Mouse (Mus musculus): Measurements from ENCODE around the gene Atp5j2. TPM values are rescaled to one million over a fixed set of nuclear protein-coding genes. Genes with fewer than 3 reads are reported as not detected.

Gene Atp5j2
- 228 TPM for polyA plus RNA-seq (2014; fragmentation: Illumina TruSeq; extraction: RNeasy Lipid Tissue Mini Kit (QIAGEN cat#74804); ENCODE audit: low read depth, low replicate concordance)

GRCm38 (mm10) chr5:145191962-145192361, at the start of gene Atp5j2:
Atp5j2 (minus strand) TSS chr5:145192062.

DNA sequence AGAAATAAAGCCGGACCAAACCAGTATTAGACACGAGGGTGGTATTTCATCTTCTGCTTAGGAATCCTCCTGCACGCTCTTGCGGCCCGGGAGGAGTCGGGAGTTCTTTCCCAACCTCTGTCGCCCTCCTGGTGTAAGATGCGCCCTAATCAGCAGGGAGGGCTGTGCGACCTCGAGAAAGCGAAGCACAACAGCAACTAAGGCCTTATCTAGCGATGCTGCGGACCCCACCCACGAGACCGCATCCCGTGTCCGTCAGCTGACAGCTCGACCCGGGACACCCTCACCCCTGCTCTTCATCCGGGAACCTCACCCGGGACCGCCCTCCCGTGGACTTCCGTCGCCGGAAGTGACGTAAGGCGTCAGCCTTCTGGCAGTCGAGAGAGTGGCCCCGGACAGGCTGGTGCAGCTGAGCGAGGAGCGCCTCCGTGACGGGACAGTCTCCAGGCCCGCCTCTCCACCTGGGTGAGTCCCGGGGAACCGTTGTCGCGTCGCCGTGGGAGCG, 39.6 kb upstream of the Atp5j2 start, which contains the start of gene Zfp655:
Gene Zfp655, plus strand, starts transcription at position 349 of the 505 bp plus-strand sequence.

GRCm38 (mm10) chr5:145203936-145204691, 12.3 kb upstream of the Atp5j2 start, which contains the start of gene Zkscan5:
Zkscan5 (plus strand) TSS chr5:145204562.

DNA sequence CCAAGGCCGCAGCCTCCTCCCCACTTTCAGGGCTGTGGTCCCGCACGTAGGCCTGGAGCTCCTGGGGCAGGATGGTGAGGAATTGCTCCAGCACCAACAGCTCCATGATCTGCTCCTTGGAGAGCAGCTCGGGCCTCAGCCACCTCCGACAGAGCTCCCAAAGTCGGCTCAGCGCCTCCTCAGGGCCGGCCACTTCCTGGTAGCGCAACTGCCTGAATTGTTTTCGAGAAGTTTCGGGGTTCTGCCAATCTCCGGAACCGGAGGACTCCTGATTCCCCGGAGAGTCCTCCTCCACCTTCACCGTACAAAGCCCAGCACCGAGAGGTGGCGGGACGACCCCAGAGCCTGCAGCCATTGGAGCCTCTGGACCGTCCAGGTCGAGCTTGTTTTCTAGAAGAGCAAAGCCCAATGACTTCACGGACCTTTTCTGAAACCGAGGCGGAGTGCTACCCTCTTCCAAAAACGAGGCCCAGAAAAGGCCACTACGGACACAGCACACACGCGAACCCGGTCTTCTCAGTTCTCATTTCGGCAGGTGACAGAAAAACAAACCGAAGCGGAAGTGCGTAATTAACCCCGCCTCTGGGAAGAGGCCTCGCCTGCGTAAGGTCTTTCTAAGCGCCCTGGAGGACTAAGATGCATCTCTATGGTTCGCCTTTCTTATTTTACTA, 9.6 kb upstream of the Atp5j2 start, which contains the start of gene Zkscan14:
Gene Zkscan14, minus strand, starts transcription at position 548 of the 671 bp plus-strand sequence.

DNA sequence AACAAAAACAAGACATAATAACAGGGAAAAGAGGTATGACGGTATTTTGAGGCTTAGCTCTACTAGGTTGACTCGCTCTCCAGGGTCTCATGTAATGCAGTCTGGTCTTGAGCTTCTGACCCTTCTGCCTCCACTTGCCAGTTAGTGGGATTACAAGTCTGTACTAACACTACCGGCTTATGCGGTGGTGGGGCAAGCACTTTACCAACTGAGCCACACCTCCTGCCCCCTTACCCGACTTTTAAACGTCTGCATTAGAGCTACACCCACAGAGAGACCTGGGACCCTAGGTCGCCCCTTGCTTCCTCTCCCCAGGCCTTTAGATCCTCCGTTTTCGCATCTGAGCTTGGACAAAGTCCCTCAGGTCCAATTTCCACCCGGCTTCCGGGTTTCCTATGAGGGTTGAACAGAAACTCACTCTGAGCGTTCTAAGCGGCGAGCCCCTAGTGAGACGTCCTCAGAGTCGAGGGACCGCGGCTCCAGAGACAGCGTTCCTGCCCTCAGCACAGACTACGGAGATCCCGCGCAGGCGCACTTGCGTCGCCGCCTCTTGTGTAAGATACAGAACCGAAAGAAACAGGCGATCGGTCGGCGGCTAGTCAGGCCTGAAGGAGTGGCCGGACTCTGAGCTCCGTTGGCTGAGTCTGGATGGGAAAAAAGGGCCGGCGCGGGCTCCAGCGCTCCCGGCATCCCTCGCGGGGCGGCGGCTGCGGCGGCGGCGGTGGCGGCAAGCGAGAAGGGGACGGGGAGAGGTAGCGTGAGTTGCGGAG, 25.1 kb downstream of the Atp5j2 start, which contains the start of the genes Ptcd1 and Cpsf4:
Gene Ptcd1, minus strand, starts transcription at position 573 of the 770 bp plus-strand sequence.
Gene Cpsf4, plus strand, starts transcription at position 678 of the 770 bp plus-strand sequence.

DNA sequence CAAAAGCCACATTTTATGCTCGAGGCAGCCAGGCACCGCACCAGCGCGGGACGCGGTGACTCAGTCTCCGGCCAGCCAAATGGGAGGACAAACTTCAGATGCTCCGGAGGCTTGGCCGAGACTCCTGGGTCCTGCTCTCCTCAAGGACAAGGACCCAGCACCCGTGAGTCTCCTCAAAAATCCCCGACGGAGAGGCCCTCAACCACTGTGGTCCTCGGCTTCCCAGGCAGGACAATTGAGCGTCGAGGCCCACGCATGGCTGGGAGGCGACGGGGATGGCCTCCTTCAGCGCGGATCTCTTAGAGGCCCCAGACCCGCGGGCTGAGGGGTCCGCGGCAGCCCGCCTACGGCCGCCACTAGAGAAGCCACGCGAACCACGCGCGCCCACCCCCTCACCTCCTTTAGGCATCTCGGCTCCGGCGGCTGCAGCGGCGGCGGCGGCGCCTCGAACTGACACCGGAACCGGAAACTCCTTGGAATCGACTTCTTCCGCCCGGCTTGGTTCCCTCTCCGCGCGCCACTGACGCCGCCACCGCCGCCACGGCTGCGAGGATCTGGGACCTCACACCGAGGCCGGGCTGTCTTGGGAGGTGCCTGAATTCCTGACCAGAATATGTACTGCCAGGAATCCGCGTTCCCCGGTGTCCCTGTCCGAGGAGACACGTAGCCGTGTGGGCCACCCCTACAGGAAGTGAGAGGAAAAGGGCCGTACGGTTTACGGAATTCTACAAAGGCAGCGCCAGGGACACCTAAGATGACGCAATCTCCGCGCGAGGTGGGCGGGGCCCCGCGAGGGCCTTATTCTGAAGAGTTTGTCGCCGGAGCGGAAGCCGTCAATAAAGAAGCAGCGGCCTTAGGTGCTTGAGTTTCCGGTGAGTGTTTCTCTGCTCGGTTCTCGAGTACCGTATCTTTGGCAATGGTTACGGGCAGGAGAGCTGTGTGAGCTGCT, 52.0 kb downstream of the Atp5j2 start, which contains the start of the genes Pdap1 and Bud31:
Gene Pdap1, minus strand, starts transcription at position 668 of the 949 bp plus-strand sequence.
Gene Bud31, plus strand, starts transcription at position 792 of the 949 bp plus-strand sequence.

Other genes starting within 250 kb of the Atp5j2 start
- 24.7 TPM for gene Smurf1, start 226.2 kb downstream of the Atp5j2 start, polyA plus RNA-seq (2014; fragmentation: Illumina TruSeq; extraction: RNeasy Lipid Tissue Mini Kit (QIAGEN cat#74804); ENCODE audit: low read depth, low replicate concordance)
- 1.9 TPM for gene Gm4871, start 159.3 kb downstream of the Atp5j2 start, polyA plus RNA-seq (2014; fragmentation: Illumina TruSeq; extraction: RNeasy Lipid Tissue Mini Kit (QIAGEN cat#74804); ENCODE audit: low read depth, low replicate concordance)
- gene 1700018F24Rik, start 149.1 kb downstream of the Atp5j2 start, polyA plus RNA-seq (2014; fragmentation: Illumina TruSeq; extraction: RNeasy Lipid Tissue Mini Kit (QIAGEN cat#74804); ENCODE audit: low read depth, low replicate concordance): 2.1 TPM
- gene Arpc1a, start 108.2 kb downstream of the Atp5j2 start, polyA plus RNA-seq (2014; fragmentation: Illumina TruSeq; extraction: RNeasy Lipid Tissue Mini Kit (QIAGEN cat#74804); ENCODE audit: low read depth, low replicate concordance): 144 TPM
- 0.11 TPM for gene Kpna7, start 108.0 kb downstream of the Atp5j2 start, polyA plus RNA-seq (2014; fragmentation: Illumina TruSeq; extraction: RNeasy Lipid Tissue Mini Kit (QIAGEN cat#74804); ENCODE audit: low read depth, low replicate concordance)
- gene Arpc1b, start 77.8 kb downstream of the Atp5j2 start, polyA plus RNA-seq (2014; fragmentation: Illumina TruSeq; extraction: RNeasy Lipid Tissue Mini Kit (QIAGEN cat#74804); ENCODE audit: low read depth, low replicate concordance): 316 TPM
- 75.4 TPM for gene Pdap1, start 51.8 kb downstream of the Atp5j2 start, polyA plus RNA-seq (2014; fragmentation: Illumina TruSeq; extraction: RNeasy Lipid Tissue Mini Kit (QIAGEN cat#74804); ENCODE audit: low read depth, low replicate concordance)
- 100 TPM for gene Bud31, start 51.7 kb downstream of the Atp5j2 start, polyA plus RNA-seq (2014; fragmentation: Illumina TruSeq; extraction: RNeasy Lipid Tissue Mini Kit (QIAGEN cat#74804); ENCODE audit: low read depth, low replicate concordance)
- 14.8 TPM for gene Ptcd1, start 25.0 kb downstream of the Atp5j2 start, polyA plus RNA-seq (2014; fragmentation: Illumina TruSeq; extraction: RNeasy Lipid Tissue Mini Kit (QIAGEN cat#74804); ENCODE audit: low read depth, low replicate concordance)
- gene Cpsf4, start 24.8 kb downstream of the Atp5j2 start, polyA plus RNA-seq (2014; fragmentation: Illumina TruSeq; extraction: RNeasy Lipid Tissue Mini Kit (QIAGEN cat#74804); ENCODE audit: low read depth, low replicate concordance): 19.5 TPM
- gene Zkscan14, start 9.8 kb upstream of the Atp5j2 start, polyA plus RNA-seq (2014; fragmentation: Illumina TruSeq; extraction: RNeasy Lipid Tissue Mini Kit (QIAGEN cat#74804); ENCODE audit: low read depth, low replicate concordance): 8.3 TPM
- gene Zkscan5, start 12.5 kb upstream of the Atp5j2 start, polyA plus RNA-seq (2014; fragmentation: Illumina TruSeq; extraction: RNeasy Lipid Tissue Mini Kit (QIAGEN cat#74804); ENCODE audit: low read depth, low replicate concordance): 10.3 TPM
- 23.3 TPM for gene Zfp655, start 39.7 kb upstream of the Atp5j2 start, polyA plus RNA-seq (2014; fragmentation: Illumina TruSeq; extraction: RNeasy Lipid Tissue Mini Kit (QIAGEN cat#74804); ENCODE audit: low read depth, low replicate concordance)
- gene Zscan25, start 88.4 kb upstream of the Atp5j2 start, polyA plus RNA-seq (2014; fragmentation: Illumina TruSeq; extraction: RNeasy Lipid Tissue Mini Kit (QIAGEN cat#74804); ENCODE audit: low read depth, low replicate concordance): 14.2 TPM
- gene Cyp3a57, start 153.2 kb upstream of the Atp5j2 start, polyA plus RNA-seq (2014; fragmentation: Illumina TruSeq; extraction: RNeasy Lipid Tissue Mini Kit (QIAGEN cat#74804); ENCODE audit: low read depth, low replicate concordance): not detected